Mouse (Mus musculus) neutrophil, adult 5-6 weeks (primary cell): ENCODE data around the gene Prmt8. TPM values are rescaled to one million over a fixed set of nuclear protein-coding genes. Genes with fewer than 3 reads are reported as not detected.

Source experiments
- ATAC-seq: fragments of 151-379, 151-347 bp; 2 replicates; pipeline ENCODE4 v1.8.0; 2017; ENCODE audit warnings: mild to moderate bottlenecking, moderate TSS enrichment; ENCODE audit not compliant: insufficient number of reproducible peaks, poor library complexity, low FRiP score, severe bottlenecking; ENCODE audit errors: extremely low read depth
- total RNA-seq: library from RNA; stranded (forward); fragments of 200-1000 nt; gene quantifications from 2 replicates; pipeline ENCODE4 v1.2.3, GENCODE M21; 2017

Gene Prmt8
- total RNA-seq, 1 experiment from 2014 or later, result not detected

- no peak for ATAC-seq
Observed at GRCm38 (mm10) chr6:127742290-127742689, 27.0 kb downstream of the Prmt8 start.

- no peak for ATAC-seq
Observed at GRCm38 (mm10) chr6:127741162-127741561, 28.1 kb downstream of the Prmt8 start.

GRCm38 (mm10) chr6:127740711-127741110 lies 28.6 kb downstream of the Prmt8 start:
- ATAC-seq, result no peak

- no peak for ATAC-seq
Observed at GRCm38 (mm10) chr6:127739921-127740320, 29.4 kb downstream of the Prmt8 start.

- no peak for ATAC-seq
Observed at GRCm38 (mm10) chr6:127735130-127735981, 33.9 kb downstream of the Prmt8 start.

- ATAC-seq, result no peak
Observed at GRCm38 (mm10) chr6:127723126-127723525, 46.1 kb downstream of the Prmt8 start.

- ATAC-seq, result no peak
Observed at GRCm38 (mm10) chr6:127719875-127720274, 49.4 kb downstream of the Prmt8 start.

GRCm38 (mm10) chr6:127717239-127718137 lies 51.8 kb downstream of the Prmt8 start:
- no peak for ATAC-seq

- ATAC-seq, result no peak
Observed at GRCm38 (mm10) chr6:127715428-127715827, 53.8 kb downstream of the Prmt8 start.

GRCm38 (mm10) chr6:127714906-127715305 lies 54.4 kb downstream of the Prmt8 start:
- no peak for ATAC-seq

- no peak for ATAC-seq
Observed at GRCm38 (mm10) chr6:127708218-127708628, 61.0 kb downstream of the Prmt8 start.

- ATAC-seq, result no peak
Observed at GRCm38 (mm10) chr6:127701036-127701783, 68.1 kb downstream of the Prmt8 start.

GRCm38 (mm10) chr6:127693681-127694080 lies 75.6 kb downstream of the Prmt8 start:
- ATAC-seq, result no peak

- ATAC-seq, result no peak
Observed at GRCm38 (mm10) chr6:127692298-127692697, 77.0 kb downstream of the Prmt8 start.

GRCm38 (mm10) chr6:127687181-127687860 lies 82.0 kb downstream of the Prmt8 start:
- no peak for ATAC-seq

GRCm38 (mm10) chr6:127684981-127685380 lies 84.3 kb downstream of the Prmt8 start:
- ATAC-seq, result no peak

- no peak for ATAC-seq
Observed at GRCm38 (mm10) chr6:127683561-127683960, 85.7 kb downstream of the Prmt8 start.

- no peak for ATAC-seq
Observed at GRCm38 (mm10) chr6:127680784-127681183, 88.5 kb downstream of the Prmt8 start.

GRCm38 (mm10) chr6:127678998-127679397 lies 90.3 kb downstream of the Prmt8 start:
- ATAC-seq, result no peak
